Mouse (Mus musculus) lung, embryonic 15.5 days (tissue): ENCODE results near the gene Gemin5. TPM values are rescaled to one million over a fixed set of nuclear protein-coding genes. Genes with fewer than 3 reads are reported as not detected.
"Not testable (repeated sequence)": the region's sequence is repeated elsewhere in the genome, so short reads cannot be mapped to it uniquely, and the experiment has no call there.

Experiments used
- ATAC-seq: fragments of 200-750 bp; cut with Nextera tagmentation; 2 replicates; pipeline ENCODE4 v1.8.0; 2017; ENCODE audit warnings: moderate number of reproducible peaks, borderline replicate concordance; ENCODE audit not compliant: low FRiP score, low TSS enrichment; ENCODE audit errors: extremely low read depth
- H3K27ac ChIP-seq: fragments of 300-500 bp; sonication (generic); 2 replicates; pipeline ENCODE4 v1.5.1; 2015; ENCODE audit warnings: moderate library complexity, mild to moderate bottlenecking, inconsistent platforms
- H3K27me3 ChIP-seq: fragments of 300-500 bp; sonication (generic); 2 replicates; pipeline ENCODE4 v1.6.1; 2015; ENCODE audit warnings: inconsistent platforms
- H3K36me3 ChIP-seq: fragments of 300-500 bp; sonication (generic); 2 replicates; pipeline ENCODE4 v1.6.1; 2015; ENCODE audit warnings: inconsistent platforms
- H3K4me1 ChIP-seq: fragments of 300-500 bp; sonication (generic); 2 replicates; pipeline ENCODE4 v1.6.1; 2015; ENCODE audit warnings: inconsistent platforms
- H3K4me2 ChIP-seq: fragments of 300-500 bp; sonication (generic); 2 replicates; pipeline ENCODE4 v1.6.1; 2015; ENCODE audit warnings: inconsistent platforms, mild to moderate bottlenecking, moderate library complexity
- H3K4me3 ChIP-seq: fragments of 300-500 bp; sonication (generic); 2 replicates; pipeline ENCODE4 v1.5.1; 2015; ENCODE audit warnings: mild to moderate bottlenecking, inconsistent platforms
- H3K9ac ChIP-seq: fragments of 300-500 bp; sonication (generic); 2 replicates; pipeline ENCODE4 v1.6.1; 2015; ENCODE audit warnings: inconsistent platforms
- H3K9me3 ChIP-seq: fragments of 300-500 bp; sonication (generic); 2 replicates; pipeline ENCODE4 v1.6.1; 2016; ENCODE audit warnings: inconsistent platforms
- WGBS: fragments of 180-500 bp; shearing (Covaris S2); methylation state at CpG from one replicate; pipeline ENCODE4 v1.1.7; 2015; 5-methylcytosine and 5-hydroxymethylcytosine counted together
- polyA plus RNA-seq: library from polyadenylated mRNA; unstranded; fragments of >200 nt; fragmentation: Nextera tagmentation; extraction: Ambion mirVana; gene quantifications from 2 replicates; pipeline ENCODE4 v1.2.1, GENCODE M21; 2015

The Gemin5 gene
- polyA plus RNA-seq, 1 experiment from 2014 or later: 20.2 TPM

- Histone ChIP-seq H3K36me3 (no peaks in the 10 kb centered on the region), H3K9me3 (no peaks in the 10 kb centered on the region)
- under 1% methylated on average over 54 of the region's 55 CpGs for WGBS
These were observed 64.5 kb downstream of the Gemin5 start, which contains the start of gene Cnot8 for GRCm38 (mm10) chr11:58103697-58104306. Cnot8 (plus strand) TSS chr11:58104153.

GRCm38 (mm10) chr11:58103344-58103653 is 65.0 kb downstream of the Gemin5 start:
- peak overlapping the region; percentile 63 for H3K4me2 ChIP-seq
- peak overlapping the region; percentile 45 for H3K9ac ChIP-seq
- peak; percentile 35 for ATAC-seq
- H3K27ac ChIP-seq: peak overlapping the region; percentile 69
- H3K4me1 ChIP-seq: peaks cover 16% of the 10 kb centered on the region
- H3K36me3 ChIP-seq: no peaks in the 10 kb centered on the region
- H3K27me3 ChIP-seq: 0 out of 2 replicates have a peak, but pooled peaks cover 9% of the 10 kb centered on the region
- 63% methylated on average over 13 of the region's 13 CpGs for WGBS
- no peaks in the 10 kb centered on the region for H3K9me3 ChIP-seq
- H3K4me3 ChIP-seq: peak overlapping the region; percentile 90

More at GRCm38 (mm10) chr11:58103697-58104306, 64.5 kb downstream of the Gemin5 start, which contains the start of gene Cnot8:
- peaks cover 16% of the 10 kb centered on the region for H3K4me1 ChIP-seq
- H3K4me2 ChIP-seq: peak within 1 kb of the TSS; percentile 63
- 0 out of 2 replicates have a peak, but pooled peaks cover 4% of the 10 kb centered on the region for H3K27me3 ChIP-seq
- H3K4me3 ChIP-seq: peak within 1 kb of the TSS; percentile 90
- peak; percentile 96 for ATAC-seq
- H3K9ac ChIP-seq: peak within 1 kb of the TSS; percentile 95
- peak within 1 kb of the TSS; percentile 85 for H3K27ac ChIP-seq

DNA sequence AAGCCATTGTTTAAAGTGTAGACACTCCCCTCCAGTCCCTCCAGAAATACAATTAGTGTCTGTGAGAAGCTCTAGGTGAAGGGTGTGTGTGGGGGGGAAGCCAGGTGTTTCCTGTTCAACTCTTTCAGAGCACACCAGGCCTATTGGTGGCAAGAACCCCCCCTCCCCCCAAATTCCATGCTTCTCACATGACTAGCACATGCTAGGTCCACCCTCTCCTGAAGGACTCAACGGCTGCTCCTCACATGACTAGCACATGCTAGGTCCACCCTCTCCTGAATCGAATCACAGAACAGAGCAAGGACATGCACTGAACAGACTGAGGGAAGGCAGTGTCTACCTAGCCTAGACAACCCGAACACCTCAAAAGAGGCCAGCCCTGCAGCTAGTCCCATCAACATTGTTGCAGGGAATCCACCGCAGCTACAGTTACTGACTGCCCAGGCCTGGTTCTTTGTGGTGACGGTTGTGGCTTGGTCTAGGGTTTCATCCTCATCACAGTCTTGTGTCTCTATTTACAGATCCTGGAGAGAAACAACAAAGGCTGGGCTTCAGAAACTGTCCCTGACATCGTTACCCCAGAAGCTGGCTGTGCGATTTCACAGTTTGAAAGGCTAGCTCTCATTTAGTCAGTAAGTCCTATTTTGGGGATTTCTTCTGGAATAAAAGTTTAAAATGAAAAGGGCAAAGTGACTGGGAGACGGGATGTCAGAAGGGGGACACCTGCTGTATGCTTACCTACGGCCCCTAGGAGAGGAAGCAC is 65.6 kb downstream of the Gemin5 start:
- Histone ChIP-seq H3K9ac (no peak overlapping the region), H3K4me3 (peak overlapping the region; percentile 90; the same call in 1 of the 2 replicates), H3K27me3 (0 out of 2 replicates have a peak, but pooled peaks cover 10% of the 10 kb centered on the region), H3K4me1 (peaks cover 14% of the 10 kb centered on the region), H3K27ac (peak overlapping the region; percentile 1; the same call in 1 of the 2 replicates), H3K4me2 (peak overlapping the region; percentile 63), H3K36me3 (no peaks in the 10 kb centered on the region), H3K9me3 (no peaks in the 10 kb centered on the region)
- no peak for ATAC-seq
- WGBS: 83% methylated on average over 9 of the region's 9 CpGs

DNA sequence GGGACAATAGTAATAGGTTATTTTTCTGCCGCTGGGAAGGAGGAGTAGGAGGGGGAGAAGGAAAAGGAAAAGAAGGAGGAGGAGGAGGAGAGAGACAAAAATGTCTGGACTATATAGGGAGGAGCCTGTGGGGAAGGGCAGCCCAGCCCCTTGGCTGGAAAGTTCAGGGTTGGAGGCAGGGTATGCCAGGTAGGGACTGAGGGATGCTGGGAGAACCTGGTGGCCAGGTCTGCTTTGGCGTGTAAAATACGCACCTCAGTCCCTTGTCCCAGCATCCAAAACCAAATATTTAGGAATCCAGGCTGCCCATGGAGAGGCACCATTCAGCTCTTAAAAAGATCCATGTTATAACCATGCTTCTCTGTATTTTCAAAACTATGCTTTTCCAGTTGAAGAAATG is 66.2 kb downstream of the Gemin5 start:
- Histone ChIP-seq H3K4me2 (no peak overlapping the region), H3K4me3 (no peak overlapping the region), H3K36me3 (no peaks in the 10 kb centered on the region), H3K4me1 (peaks cover 13% of the 10 kb centered on the region), H3K9ac (no peak overlapping the region), H3K9me3 (no peaks in the 10 kb centered on the region), H3K27me3 (peaks cover 11% of the 10 kb centered on the region; the same call in 1 of the 2 replicates), H3K27ac (no peak overlapping the region)
- 66% methylated on average over 3 of the region's 3 CpGs for WGBS
- no peak for ATAC-seq

GRCm38 (mm10) chr11:58101194-58101720 is 67.1 kb downstream of the Gemin5 start:
- 66% methylated on average over 4 of the region's 4 CpGs for WGBS

GRCm38 (mm10) chr11:58100006-58100405 is 68.3 kb downstream of the Gemin5 start:
- peaks cover 15% of the 10 kb centered on the region; the same call in 1 of the 2 replicates for H3K27me3 ChIP-seq
- no peak for ATAC-seq
- H3K27ac ChIP-seq: no peak overlapping the region
- 93% methylated on average over 2 of the region's 2 CpGs for WGBS
- peaks cover 8% of the 10 kb centered on the region for H3K4me1 ChIP-seq
- H3K4me3 ChIP-seq: no peak overlapping the region
- no peaks in the 10 kb centered on the region for H3K36me3 ChIP-seq
- H3K4me2 ChIP-seq: no peak overlapping the region
- H3K9me3 ChIP-seq: no peaks in the 10 kb centered on the region
- no peak overlapping the region for H3K9ac ChIP-seq

More at GRCm38 (mm10) chr11:58101194-58101720, 67.1 kb downstream of the Gemin5 start:
- Histone ChIP-seq H3K4me1 (peaks cover 13% of the 10 kb centered on the region), H3K27me3 (peaks cover 15% of the 10 kb centered on the region; the same call in 1 of the 2 replicates), H3K9me3 (no peaks in the 10 kb centered on the region), H3K4me2 (no peak overlapping the region), H3K36me3 (no peaks in the 10 kb centered on the region), H3K27ac (no peak overlapping the region), H3K9ac (no peak overlapping the region), H3K4me3 (no peak overlapping the region)
- no peak for ATAC-seq

DNA sequence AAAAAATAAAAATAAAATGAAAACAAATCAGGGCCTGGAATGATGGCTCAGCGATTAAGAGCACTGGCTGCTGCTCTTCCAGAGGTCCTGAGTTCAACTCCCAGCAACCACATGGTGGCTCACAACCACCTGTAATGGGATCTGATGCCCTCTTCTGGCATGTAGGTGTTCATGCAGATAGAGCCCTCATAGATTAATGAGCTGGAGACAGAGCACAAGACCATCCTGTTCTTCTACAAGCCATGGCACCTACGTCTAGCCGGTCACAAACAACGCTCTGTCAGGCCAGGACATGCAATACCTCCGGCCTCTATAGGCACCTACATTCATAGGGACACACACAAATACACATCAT is 70.0 kb downstream of the Gemin5 start:
- Histone ChIP-seq H3K4me3 (peak overlapping the region; percentile 40; the same call in 1 of the 2 replicates), H3K27me3 (peaks cover 15% of the 10 kb centered on the region; the same call in 1 of the 2 replicates), H3K4me2 (peak overlapping the region; percentile 81; the same call in 1 of the 2 replicates)
- not testable (repeated sequence) for ATAC-seq, H3K4me1 ChIP-seq, H3K36me3 ChIP-seq, H3K9me3 ChIP-seq, H3K9ac ChIP-seq, H3K27ac ChIP-seq
- 58% methylated on average over 5 of the region's 5 CpGs for WGBS

- Histone ChIP-seq H3K4me3 (peak overlapping the region; percentile 40), H3K4me2 (peak overlapping the region; percentile 81), H3K4me1 (peaks cover 3% of the 10 kb centered on the region; the same call in 1 of the 2 replicates), H3K36me3 (no peaks in the 10 kb centered on the region), H3K27ac (no peak overlapping the region), H3K27me3 (peaks cover 15% of the 10 kb centered on the region; the same call in 1 of the 2 replicates), H3K9ac (0 out of 2 replicates have a peak overlapping the region, but pooled peaks have one; percentile 11), H3K9me3 (no peaks in the 10 kb centered on the region)
- peak; percentile 32; the same call in 1 of the 2 replicates for ATAC-seq
- WGBS: 2% methylated on average over 32 of the region's 38 CpGs
These were observed 70.5 kb downstream of the Gemin5 start for GRCm38 (mm10) chr11:58097621-58098365.

GRCm38 (mm10) chr11:58096821-58097620 is 71.3 kb downstream of the Gemin5 start:
- H3K27ac ChIP-seq: no peak overlapping the region
- no peaks in the 10 kb centered on the region for H3K9me3 ChIP-seq
- peak overlapping the region; percentile 81 for H3K4me2 ChIP-seq
- no peak overlapping the region for H3K9ac ChIP-seq
- peak overlapping the region; percentile 40 for H3K4me3 ChIP-seq
- WGBS: 36% methylated on average over 20 of the region's 20 CpGs
- peaks cover 15% of the 10 kb centered on the region; the same call in 1 of the 2 replicates for H3K27me3 ChIP-seq
- no peak for ATAC-seq
- peaks cover 6% of the 10 kb centered on the region; the same call in 1 of the 2 replicates for H3K4me1 ChIP-seq
- no peaks in the 10 kb centered on the region for H3K36me3 ChIP-seq

- Histone ChIP-seq H3K4me1 (peaks cover 6% of the 10 kb centered on the region; the same call in 1 of the 2 replicates), H3K9ac (no peak overlapping the region), H3K4me3 (no peak overlapping the region), H3K27ac (no peak overlapping the region), H3K4me2 (no peak overlapping the region), H3K9me3 (no peaks in the 10 kb centered on the region), H3K36me3 (no peaks in the 10 kb centered on the region), H3K27me3 (peaks cover 15% of the 10 kb centered on the region; the same call in 1 of the 2 replicates)
- 51% methylated on average over 5 of the region's 5 CpGs for WGBS
- ATAC-seq: no peak
These were observed 72.2 kb downstream of the Gemin5 start for GRCm38 (mm10) chr11:58096160-58096559.
